Mouse (Mus musculus) ES-E14 (cell line): ENCODE results near the gene Lyzl4. TPM values are rescaled to one million over a fixed set of nuclear protein-coding genes. Genes with fewer than 3 reads are reported as not detected.

ENCODE experiments used
- DNase-seq: peaks from one replicate; pipeline ENCODE4 v3.0.0-alpha.2; 2013; ENCODE audit warnings: low read depth, low spot score
- H3K27ac ChIP-seq: 2 replicates; pipeline ENCODE4 v1.5.1; 2012; ENCODE audit warnings: low read depth, mild to moderate bottlenecking, low read length, moderate library complexity, mixed read lengths; ENCODE audit not compliant: poor library complexity, insufficient read depth, severe bottlenecking
- H3K36me3 ChIP-seq: 2 replicates; pipeline ENCODE4 v1.6.1; 2012; ENCODE audit warnings: mild to moderate bottlenecking, low read length, moderate library complexity, mixed read lengths; ENCODE audit not compliant: control insufficient read depth, poor library complexity, insufficient read depth, severe bottlenecking
- H3K4me1 ChIP-seq, 2 experiments: fragments of 150-350 bp in 1 of 2; sonication (generic) in 1 of 2; 2 replicates each; pipeline ENCODE4 v1.6.1; 2012; ENCODE audit warnings: low read length in 2 of 2, mild to moderate bottlenecking in 1 of 2, mixed read lengths in 1 of 2; ENCODE audit not compliant: control insufficient read depth in 2 of 2, insufficient read depth in 2 of 2, poor library complexity in 1 of 2
- H3K4me3 ChIP-seq, 2 experiments: fragments of 150-350 bp in 1 of 2; sonication (generic) in 1 of 2; 2 replicates each; pipeline ENCODE4 v1.5.1; 2012; ENCODE audit warnings: low read length in 2 of 2, low read depth in 1 of 2, mild to moderate bottlenecking in 1 of 2, mixed read lengths in 1 of 2; ENCODE audit not compliant: insufficient read depth in 1 of 2, poor library complexity in 1 of 2, severe bottlenecking in 1 of 2
- H3K9ac ChIP-seq: 2 replicates; pipeline ENCODE4 v1.6.1; 2012; ENCODE audit warnings: low read depth, mild to moderate bottlenecking, low read length, mixed read lengths; ENCODE audit not compliant: poor library complexity, insufficient read depth, severe bottlenecking
- H3K9me3 ChIP-seq: fragments of 150-350 bp; sonication (generic); 2 replicates; pipeline ENCODE4 v1.6.1; 2012; ENCODE audit warnings: low read depth, mild to moderate bottlenecking, low read length; ENCODE audit not compliant: control insufficient read depth, insufficient read depth
- CHD2 ChIP-seq: IDR thresholded peaks from 2 replicates; pipeline ENCODE4 v1.6.1; 2014; ENCODE audit warnings: mild to moderate bottlenecking, low read depth, low read length, inconsistent platforms
- HCFC1 ChIP-seq: IDR thresholded peaks from 2 replicates; pipeline ENCODE4 v1.6.1; 2012; ENCODE audit warnings: low read length, inconsistent platforms, borderline replicate concordance; ENCODE audit not compliant: insufficient read depth
- MAFK ChIP-seq: IDR thresholded peaks from 2 replicates; pipeline ENCODE4 v1.6.1; 2014; ENCODE audit warnings: mild to moderate bottlenecking, low read depth, low read length, inconsistent platforms; ENCODE audit not compliant: insufficient read depth
- ZC3H11A ChIP-seq: IDR thresholded peaks from 2 replicates; pipeline ENCODE4 v1.6.1; 2012; ENCODE audit warnings: low read depth, mild to moderate bottlenecking, inconsistent platforms, low read length, borderline replicate concordance
- ZNF384 ChIP-seq: IDR thresholded peaks from 2 replicates; pipeline ENCODE4 v1.6.1; 2012; ENCODE audit warnings: low read depth, low read length, inconsistent platforms
- in situ Hi-C, 2 experiments: fragments of 600-800 bp; cut with MboI; formaldehyde crosslinking; loops; one replicate each; pipeline ENCODE4 v1.15.1; 2025; ENCODE audit warnings: low sequenced_read_pairs in 2 of 2, inconsistent platforms in 1 of 2; ENCODE audit not compliant: unreplicated experiment in 2 of 2
- total RNA-seq: library from RNA; depleted of rRNA; stranded (reverse); fragments of 300-350 nt; gene quantifications from 2 replicates; pipeline ENCODE4 v1.2.3, GENCODE M21; 2012

Gene Lyzl4
- total RNA-seq, 1 experiment: 0.58 TPM

DNA sequence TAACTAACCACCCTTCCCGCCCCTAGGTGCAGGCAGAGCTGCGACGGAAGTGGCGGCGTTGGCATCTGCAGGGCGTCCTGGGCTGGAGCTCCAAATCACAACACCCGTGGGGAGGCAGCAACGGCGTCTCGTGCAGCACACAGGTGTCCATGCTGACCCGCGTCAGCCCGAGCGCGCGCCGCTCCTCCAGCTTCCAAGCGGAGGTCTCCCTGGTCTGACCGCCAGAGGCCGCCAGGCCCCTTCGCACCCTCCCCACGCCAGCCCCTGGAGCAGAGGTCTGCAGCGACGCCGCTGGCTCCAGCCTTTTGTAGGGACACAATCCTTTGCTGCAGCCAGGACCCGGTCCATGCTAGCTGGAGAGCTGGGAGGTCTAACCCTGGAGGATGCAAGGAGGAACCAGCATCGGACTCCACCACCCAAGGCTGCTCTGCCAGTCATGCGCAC lies 27.5 kb upstream of the Lyzl4 start:
- in situ Hi-C loops: no loop called here
- Histone ChIP-seq H3K9me3 (no peaks in the 10 kb centered on the region), H3K4me3 (peak overlapping the region; percentile 3 to 53; a peak in 2 of 4 replicates), H3K27ac (no peak overlapping the region), H3K36me3 (no peaks in the 10 kb centered on the region), H3K4me1 (no peaks in the 10 kb centered on the region; a peak in 1 of 4 replicates), H3K9ac (peak overlapping the region; percentile 24; the same call in 1 of the 2 replicates)
- TF ChIP-seq CHD2 (no peak), HCFC1 (no peak), MAFK (no peak), ZC3H11A (no peak), ZNF384 (no peak)
- DNase-seq: peak; percentile 30

DNA sequence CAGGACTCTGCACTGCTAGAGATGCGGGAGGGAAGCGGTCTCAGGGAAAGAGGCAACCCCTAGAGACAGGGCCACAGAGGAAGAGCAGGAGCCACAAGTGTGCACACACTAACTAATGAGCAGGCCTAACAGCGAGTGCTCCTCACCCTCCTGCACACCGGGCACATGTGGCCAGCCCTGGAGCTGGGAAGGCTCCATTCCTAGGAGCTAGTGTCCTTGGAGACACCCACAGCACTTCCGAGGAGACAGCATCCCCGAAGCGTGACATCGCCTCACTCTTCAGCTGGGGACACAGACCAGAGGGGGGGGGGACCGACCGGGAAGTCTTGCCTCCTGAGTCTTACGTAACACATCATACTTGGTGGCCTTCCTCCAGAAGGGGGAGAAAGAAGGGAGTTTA lies 25.9 kb upstream of the Lyzl4 start:
- no peak overlapping the region for H3K27ac ChIP-seq
- H3K9me3 ChIP-seq: no peaks in the 10 kb centered on the region
- H3K4me3 ChIP-seq: no peak overlapping the region
- TF ChIP-seq ZNF384 (no peak), ZC3H11A (no peak), MAFK (no peak), HCFC1 (no peak), CHD2 (no peak)
- no peak overlapping the region for H3K9ac ChIP-seq
- no peak for DNase-seq
- H3K36me3 ChIP-seq: no peaks in the 10 kb centered on the region
- H3K4me1 ChIP-seq: no peaks in the 10 kb centered on the region; a peak in 1 of 4 replicates
- in situ Hi-C loops: no loop called here

DNA sequence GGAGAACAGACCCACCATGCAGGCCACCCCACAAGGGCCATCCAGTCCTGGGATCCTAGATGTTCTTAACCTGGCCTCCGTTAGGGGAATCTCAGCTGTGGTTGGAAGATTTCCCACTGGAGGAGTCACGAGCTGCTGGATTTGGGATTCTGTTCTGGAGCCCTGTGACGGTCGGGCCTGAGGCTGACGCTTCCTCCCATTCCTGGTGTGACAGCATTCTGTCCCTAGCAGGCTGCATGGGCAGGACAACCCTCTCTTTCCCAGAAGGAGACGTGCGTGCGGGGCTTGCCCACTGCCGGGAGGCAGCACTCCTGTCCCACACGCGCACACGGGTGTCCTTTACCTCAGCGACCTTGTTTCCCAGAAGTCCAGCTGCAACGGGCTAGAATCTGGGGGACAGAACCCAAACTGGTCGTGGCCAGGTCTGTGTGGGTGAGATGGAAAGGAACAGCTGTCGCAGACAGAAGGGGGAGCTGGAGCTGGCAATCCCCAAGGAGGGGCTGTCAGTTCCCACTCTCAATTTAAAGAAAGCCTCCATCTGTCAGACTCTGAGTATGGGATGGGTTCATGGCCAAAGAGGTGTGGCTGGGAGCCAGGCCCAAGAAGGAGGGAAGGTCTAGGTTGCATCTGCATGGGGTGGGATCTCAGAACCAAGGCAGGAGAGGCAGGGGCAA lies 25.2 kb upstream of the Lyzl4 start:
- Histone ChIP-seq H3K4me3 (no peak overlapping the region), H3K9me3 (no peaks in the 10 kb centered on the region), H3K36me3 (no peaks in the 10 kb centered on the region), H3K9ac (no peak overlapping the region), H3K4me1 (no peaks in the 10 kb centered on the region; a peak in 1 of 4 replicates), H3K27ac (no peak overlapping the region)
- in situ Hi-C loops: no loop called here
- TF ChIP-seq CHD2 (no peak), ZC3H11A (no peak), HCFC1 (no peak), MAFK (no peak), ZNF384 (no peak)
- no peak for DNase-seq

DNA sequence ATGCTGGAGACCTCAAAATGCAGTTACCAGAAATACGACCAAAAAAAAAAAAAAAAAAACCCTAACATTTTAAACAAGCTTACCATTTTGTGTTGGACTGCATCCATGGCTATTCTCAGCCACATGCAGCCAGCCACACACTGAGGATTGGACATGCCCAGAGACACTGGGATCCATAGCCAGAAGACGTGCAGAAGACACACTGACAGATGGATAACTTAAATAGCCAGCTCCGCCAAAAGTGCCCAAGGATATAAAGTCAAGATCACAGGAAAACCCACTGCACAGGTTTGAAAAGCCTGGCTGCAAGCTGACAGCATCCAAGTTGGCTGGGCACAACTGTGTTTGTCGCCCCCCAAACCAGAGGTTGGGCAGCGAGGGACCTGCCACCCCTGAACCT lies 22.2 kb upstream of the Lyzl4 start:
- TF ChIP-seq MAFK (no peak), CHD2 (no peak), HCFC1 (no peak), ZC3H11A (no peak), ZNF384 (no peak)

More for the DNA sequence above, 22.2 kb upstream of the Lyzl4 start:
- H3K4me3 ChIP-seq: no peak overlapping the region
- no peaks in the 10 kb centered on the region for H3K36me3 ChIP-seq
- H3K27ac ChIP-seq: no peak overlapping the region
- no peak overlapping the region for H3K9ac ChIP-seq
- no peak for DNase-seq
- H3K4me1 ChIP-seq: no peaks in the 10 kb centered on the region
- in situ Hi-C loops: no loop called here
- no peaks in the 10 kb centered on the region for H3K9me3 ChIP-seq
